Mouse (Mus musculus): ENCODE results near the gene Ptpn1.

The Ptpn1 gene

GRCm38 (mm10) chr2:167972146-167972545, 40.3 kb downstream of the Ptpn1 start:
- no peak for DNase-seq (ENCODE audit: inconsistent ontology term)

GRCm38 (mm10) chr2:167972809-167973208, 41.0 kb downstream of the Ptpn1 start:
- DNase-seq (ENCODE audit: inconsistent ontology term) = no peak

DNA sequence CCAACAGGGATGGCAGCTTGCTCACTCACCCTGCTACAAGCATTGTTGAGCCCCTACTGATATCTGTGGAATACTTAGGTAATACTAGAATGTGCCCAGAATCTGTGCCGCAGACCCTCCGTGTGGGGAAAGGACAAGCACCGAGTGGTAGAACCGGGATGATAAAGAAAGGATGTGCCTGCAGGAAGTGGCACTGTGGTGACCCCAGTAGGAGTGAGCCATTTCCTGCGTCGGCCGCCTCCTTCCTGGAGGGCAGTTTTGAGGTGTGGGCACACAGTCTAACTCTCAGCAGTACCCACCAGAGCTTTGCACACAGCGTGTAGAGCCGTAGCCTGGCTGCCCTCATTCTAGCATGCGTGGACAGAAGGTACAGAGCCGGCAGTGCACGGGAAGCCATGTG, 43.9 kb downstream of the Ptpn1 start:
- no peak for DNase-seq (ENCODE audit: inconsistent ontology term)

- no peak for DNase-seq (ENCODE audit: inconsistent ontology term)
Measured at GRCm38 (mm10) chr2:167978271-167978670, 46.4 kb downstream of the Ptpn1 start.

DNA sequence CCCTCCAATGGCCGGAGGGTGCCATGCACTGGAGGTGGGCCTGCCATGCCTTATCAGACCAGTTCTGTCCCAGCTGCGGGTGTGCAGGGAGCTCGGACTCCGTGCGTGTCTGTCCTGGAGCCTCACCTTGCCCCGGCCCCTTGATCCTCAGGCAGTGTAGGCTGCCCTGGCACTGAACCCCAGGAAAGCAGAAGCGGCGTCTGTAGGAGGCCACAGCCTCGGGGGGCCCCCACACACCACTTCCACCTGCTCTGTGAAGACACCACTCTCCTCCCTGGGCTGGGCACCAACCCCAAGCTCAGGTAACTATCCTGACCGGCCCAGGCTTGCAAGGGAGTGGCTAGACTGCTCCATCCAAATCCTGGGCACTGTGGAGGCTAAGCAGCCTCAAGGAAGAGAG, 48.5 kb downstream of the Ptpn1 start:
- DNase-seq (ENCODE audit: inconsistent ontology term) = no peak

- peak; percentile 36 for DNase-seq (ENCODE audit: inconsistent ontology term)
Measured at GRCm38 (mm10) chr2:167982646-167983045, 50.8 kb downstream of the Ptpn1 start.

GRCm38 (mm10) chr2:167984371-167984770, 52.5 kb downstream of the Ptpn1 start:
- DNase-seq (ENCODE audit: inconsistent ontology term) = no peak

DNA sequence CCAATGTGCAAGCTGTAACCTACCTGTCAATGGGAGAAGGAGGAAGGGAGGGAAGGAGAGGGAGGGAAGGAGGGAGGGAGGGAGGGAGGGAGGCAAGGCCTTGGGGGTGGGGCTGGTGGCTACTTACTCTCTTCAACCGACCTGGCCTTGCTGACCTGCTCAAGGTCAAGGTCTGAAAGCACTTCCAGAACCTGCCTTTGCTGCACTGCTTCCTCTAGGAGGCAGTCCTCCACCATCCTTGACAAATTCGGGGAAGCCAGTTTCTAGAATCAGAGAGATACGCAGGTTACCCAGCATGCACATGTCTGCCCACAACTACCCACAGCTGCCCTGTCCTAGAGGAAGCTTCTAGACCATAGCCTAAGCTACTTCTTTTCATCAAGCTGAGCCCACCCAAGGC, 53.1 kb downstream of the Ptpn1 start:
- DNase-seq (ENCODE audit: inconsistent ontology term) = no peak

GRCm38 (mm10) chr2:167986762-167987161, 54.9 kb downstream of the Ptpn1 start:
- peak; percentile 41 for DNase-seq (ENCODE audit: inconsistent ontology term)

- DNase-seq (ENCODE audit: inconsistent ontology term) = no peak
Measured at GRCm38 (mm10) chr2:167987640-167988039, 55.8 kb downstream of the Ptpn1 start.

- peak; percentile 76 for DNase-seq (ENCODE audit: inconsistent ontology term)
Measured at GRCm38 (mm10) chr2:167989310-167989709, 57.5 kb downstream of the Ptpn1 start.

DNA sequence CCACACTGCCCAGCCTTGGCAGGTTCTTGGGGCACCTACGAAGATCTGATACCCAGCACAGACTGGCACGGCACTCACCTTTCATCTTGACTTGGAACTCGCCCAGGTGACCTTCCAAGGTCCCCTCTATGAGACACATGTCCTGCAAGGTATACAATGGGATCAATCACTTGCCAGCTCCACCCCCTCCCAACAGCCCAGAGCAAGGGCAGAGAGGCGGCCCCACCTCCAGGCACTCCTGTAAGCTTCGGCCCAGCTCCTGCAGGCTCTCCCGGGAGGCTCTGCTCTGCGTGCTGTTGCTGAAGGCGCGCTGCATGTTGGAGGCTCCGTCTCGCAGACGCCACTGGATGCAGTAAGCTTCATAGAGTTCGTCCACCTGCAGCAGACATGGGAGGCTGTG, 61.4 kb downstream of the Ptpn1 start:
- no peak for DNase-seq (ENCODE audit: inconsistent ontology term)

GRCm38 (mm10) chr2:167995870-167996635, 64.2 kb downstream of the Ptpn1 start:
- DNase-seq (ENCODE audit: inconsistent ontology term) = no peak

DNA sequence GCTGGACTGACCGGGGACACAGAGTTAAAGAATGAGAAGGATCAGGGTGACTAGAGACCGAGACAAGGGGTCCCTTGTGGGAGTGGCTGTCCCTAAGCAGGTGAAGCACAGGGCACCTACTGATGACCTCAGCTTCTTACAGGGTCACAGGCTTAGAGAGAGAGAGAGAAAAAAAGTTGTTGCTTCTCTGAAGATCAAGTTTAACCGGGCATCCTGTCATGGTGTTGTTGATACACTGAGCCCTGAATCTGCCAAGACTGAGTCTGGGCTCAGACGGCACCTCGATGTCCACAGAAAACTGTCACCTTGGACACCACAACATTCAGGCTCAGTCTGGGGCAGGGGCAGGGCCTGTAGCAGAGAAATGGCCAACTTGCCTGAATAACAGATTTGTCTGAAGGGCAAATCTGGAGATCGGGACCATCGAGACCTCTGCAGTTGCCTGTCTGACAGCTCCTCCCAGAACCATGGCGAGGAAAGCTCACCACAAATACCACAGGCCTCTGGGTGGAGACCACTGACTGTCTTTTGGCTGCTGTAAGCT, 64.9 kb downstream of the Ptpn1 start:
- DNase-seq (ENCODE audit: inconsistent ontology term) = no peak

- no peak for DNase-seq (ENCODE audit: inconsistent ontology term)
Measured at GRCm38 (mm10) chr2:167997562-167997961, 65.7 kb downstream of the Ptpn1 start.

GRCm38 (mm10) chr2:167999145-167999743, 67.4 kb downstream of the Ptpn1 start:
- no peak for DNase-seq (ENCODE audit: inconsistent ontology term)

GRCm38 (mm10) chr2:168002188-168002587, 70.3 kb downstream of the Ptpn1 start:
- no peak for DNase-seq (ENCODE audit: inconsistent ontology term)

DNA sequence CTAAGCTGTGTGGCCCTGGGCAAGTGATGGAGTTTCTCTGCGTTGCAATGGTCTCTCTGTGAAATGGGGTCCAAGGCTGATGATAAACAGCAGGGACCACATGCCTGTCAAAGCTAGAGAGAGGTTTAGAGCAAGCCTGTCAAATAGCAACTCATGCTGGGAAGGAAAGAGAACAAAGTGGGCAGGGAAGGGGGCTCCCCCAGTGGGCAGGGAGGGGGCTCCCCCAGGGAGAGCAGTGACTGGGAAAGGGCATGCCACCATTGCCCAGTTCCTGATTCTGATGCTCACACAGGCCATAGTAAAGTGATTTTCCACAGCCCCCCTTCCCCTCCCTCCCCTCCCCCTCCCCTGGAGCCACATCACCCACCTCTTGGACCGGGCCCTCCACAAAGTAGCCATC, 71.0 kb downstream of the Ptpn1 start:
- DNase-seq (ENCODE audit: inconsistent ontology term) = no peak

- DNase-seq (ENCODE audit: inconsistent ontology term) = peak; percentile 57
Measured at GRCm38 (mm10) chr2:168003431-168003830, 71.6 kb downstream of the Ptpn1 start.

DNA sequence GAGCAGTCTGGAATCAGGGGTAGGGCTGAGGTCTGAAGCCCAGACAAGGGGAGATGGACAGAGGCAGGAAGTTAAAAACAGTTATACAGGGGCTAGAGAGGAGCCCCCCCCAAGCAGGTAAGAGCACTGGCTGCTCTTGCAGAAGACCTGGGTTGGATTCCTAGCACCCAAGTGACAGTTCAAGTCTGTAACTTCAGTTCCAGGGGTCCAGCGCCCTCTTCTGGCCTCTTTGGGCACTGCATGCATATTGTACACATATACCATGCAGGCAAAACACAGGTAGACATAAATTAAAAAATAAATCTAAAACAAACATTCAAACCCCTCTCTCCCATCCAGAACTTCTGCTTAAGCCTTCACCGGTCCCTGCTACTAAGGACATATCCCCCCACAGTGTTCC, 72.5 kb downstream of the Ptpn1 start:
- no peak for DNase-seq (ENCODE audit: inconsistent ontology term)

GRCm38 (mm10) chr2:168005005-168005404, 73.1 kb downstream of the Ptpn1 start:
- no peak for DNase-seq (ENCODE audit: inconsistent ontology term)

- DNase-seq (ENCODE audit: inconsistent ontology term) = peak; percentile 23
Measured at GRCm38 (mm10) chr2:168005616-168006015, 73.8 kb downstream of the Ptpn1 start.

DNA sequence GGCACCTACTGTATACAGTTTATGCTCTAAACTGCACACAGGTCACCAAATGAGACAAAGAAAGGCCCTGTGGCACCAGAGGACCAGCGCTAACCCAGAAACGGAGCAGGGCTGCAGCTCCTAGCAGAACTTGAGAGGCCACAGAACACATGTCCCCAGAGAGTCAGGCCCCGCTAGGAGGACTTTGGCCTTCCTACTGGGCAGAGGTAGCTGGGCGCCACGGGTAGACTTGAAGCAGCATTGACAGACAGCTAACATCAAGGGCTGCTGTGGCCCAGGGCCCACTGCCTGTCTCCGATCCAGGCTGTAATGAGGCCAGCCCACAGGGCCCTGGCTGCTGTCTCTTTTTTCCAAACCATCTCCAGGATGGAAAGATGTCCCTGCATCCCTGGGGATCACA, 74.6 kb downstream of the Ptpn1 start:
- DNase-seq (ENCODE audit: inconsistent ontology term) = no peak
